Mouse (Mus musculus) cerebellum, adult 8-10 months (tissue): ENCODE results near the gene Phc2.

Experiments
- DNase-seq: peaks from one replicate; pipeline ENCODE4 v3.0.0; 2022

The Phc2 gene

DNA sequence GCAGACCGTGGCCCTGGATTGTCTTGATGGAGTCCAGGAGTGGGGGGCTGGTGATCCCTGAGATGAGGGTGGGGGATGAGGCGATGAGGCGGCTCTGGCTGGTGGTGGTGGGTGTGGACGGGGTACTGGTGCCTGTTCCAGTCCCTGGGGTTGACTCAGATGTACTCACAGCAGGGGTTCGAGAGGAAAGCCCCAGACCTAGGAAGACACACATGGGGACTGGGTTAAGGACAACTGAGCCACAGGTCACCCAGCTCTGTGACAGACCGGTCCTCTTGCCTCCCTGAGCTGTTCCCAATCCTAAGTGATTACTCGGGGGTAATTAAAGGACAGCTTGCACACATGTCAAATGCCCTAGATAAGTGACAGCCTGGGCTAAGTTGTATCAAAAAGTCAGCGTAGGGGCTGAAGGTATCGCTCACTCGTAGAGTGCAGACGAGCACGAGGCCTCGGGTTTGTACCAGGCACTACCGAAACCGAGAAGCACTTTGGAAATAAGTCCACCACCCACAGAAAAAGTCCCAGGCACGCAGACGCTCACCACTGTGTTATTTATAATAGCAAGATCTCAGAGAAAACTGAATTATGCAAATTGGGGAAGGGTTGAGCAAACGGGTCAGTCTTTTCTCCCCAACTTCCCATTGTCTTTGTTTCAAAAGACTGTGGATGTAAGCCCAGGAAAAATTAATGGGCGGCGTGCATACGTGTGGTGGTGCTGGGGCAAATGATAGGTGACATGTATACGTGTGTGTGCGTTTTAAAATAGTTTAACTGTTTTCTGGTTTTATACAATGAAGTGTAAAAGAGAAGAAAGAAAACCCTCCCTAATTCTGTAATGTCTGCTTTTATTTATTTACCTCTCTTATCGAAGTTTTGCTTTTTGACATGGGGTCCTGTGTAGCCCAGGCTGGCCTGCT is 132.8 kb downstream of the Phc2 start:
- no peak for DNase-seq

DNA sequence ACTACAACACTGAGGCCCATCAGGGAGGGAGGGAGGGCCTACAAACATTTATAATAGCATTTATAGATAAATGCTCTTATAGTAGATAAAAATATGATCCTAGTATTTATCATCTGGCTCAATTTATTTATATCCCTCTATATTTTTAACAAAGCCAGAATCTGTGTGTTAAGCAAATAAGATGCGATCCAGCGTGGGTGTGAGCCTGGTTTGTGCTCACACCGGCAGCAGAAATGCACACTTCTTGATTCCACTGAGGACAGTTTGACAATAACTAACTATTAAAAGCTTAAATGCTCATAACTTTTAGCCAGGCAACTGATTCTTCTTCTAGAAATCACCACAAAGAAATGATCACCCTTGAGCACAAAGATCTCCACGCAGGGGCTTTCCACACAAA is 133.6 kb downstream of the Phc2 start:
- DNase-seq: no peak

- DNase-seq: no peak
Observed at GRCm38 (mm10) chr4:128789646-128790045, 135.1 kb downstream of the Phc2 start.

DNA sequence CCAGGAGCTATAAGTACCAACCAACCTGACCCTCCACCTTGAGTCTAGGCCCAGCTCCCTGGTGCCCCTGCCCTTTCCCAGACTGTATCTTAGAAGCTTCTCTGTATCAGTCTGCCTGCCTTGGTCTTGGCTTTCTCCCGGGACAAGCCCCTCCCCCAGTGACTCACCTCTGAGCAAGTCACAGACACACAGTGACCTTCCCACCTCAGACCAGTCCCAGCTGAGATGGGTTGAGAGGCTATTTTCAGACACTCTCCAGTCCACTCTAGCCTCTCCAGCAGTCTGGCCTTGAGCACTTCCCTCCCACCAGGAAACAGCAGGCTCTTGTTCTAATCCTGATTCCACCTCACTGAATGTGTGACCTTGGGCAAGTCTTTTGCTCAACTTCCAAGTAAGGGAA is 139.2 kb downstream of the Phc2 start:
- DNase-seq: no peak

- no peak for DNase-seq
Observed at GRCm38 (mm10) chr4:128794198-128794597, 139.7 kb downstream of the Phc2 start.

- DNase-seq: no peak
Observed at GRCm38 (mm10) chr4:128795596-128795995, 141.1 kb downstream of the Phc2 start.

GRCm38 (mm10) chr4:128796788-128797187 is 142.3 kb downstream of the Phc2 start:
- no peak for DNase-seq

DNA sequence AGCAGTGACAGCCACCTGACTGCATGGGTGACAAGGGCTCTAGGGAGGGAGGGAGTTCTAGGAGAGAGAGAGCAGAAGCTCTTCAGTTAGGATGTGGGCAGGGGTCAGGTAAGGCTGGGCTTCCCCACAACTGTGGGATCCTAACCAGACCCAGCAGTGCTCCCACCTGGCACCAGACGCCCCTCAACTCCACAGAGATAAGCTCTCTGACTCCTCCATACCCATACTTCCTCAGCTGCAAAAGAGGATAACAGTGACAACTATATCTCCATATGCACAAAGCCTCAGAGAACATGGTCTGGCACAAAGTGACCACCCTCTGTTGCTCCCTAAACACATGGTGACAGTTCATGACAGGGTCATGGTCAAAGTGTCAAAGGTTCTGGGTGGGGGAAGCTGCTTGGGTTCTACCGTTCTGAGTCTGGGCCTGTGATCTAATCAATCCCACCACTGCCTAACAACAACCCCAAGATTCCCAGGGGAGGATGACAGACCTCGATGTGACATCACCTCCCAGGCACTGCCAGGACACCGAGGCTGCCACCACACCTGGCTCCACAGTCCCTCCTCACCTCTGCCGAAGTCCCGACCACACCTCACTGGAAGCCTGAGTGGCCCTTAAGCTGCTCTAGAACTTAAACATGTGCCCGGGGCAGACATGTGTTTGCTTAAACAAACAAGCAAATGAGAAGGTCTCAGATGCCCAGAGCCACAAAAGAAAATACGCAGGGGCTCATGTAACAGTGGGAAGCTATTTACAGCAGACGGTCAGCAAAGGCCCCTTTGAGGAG is 147.4 kb downstream of the Phc2 start:
- no peak for DNase-seq
